Mouse (Mus musculus) monocyte, adult 5-6 weeks (primary cell): ENCODE measurements around the gene Slc4a4. TPM values are rescaled to one million over a fixed set of nuclear protein-coding genes. Genes with fewer than 3 reads are reported as not detected.

ENCODE experiments used
- ATAC-seq: fragments of 153-309, 156-312 bp; replicated peaks from 2 replicates; pipeline ENCODE4 v1.8.0; 2017; ENCODE audit warnings: mild to moderate bottlenecking; ENCODE audit not compliant: low TSS enrichment, insufficient number of reproducible peaks, severe bottlenecking, poor library complexity, low FRiP score
- total RNA-seq: library from RNA; stranded (forward); fragments of 200-1000, 200-491, 200-594 nt; gene quantifications from 3 replicates; pipeline ENCODE4 v1.2.3, GENCODE M21; 2017

Slc4a4 gene
- not detected in 3 replicates for total RNA-seq

DNA sequence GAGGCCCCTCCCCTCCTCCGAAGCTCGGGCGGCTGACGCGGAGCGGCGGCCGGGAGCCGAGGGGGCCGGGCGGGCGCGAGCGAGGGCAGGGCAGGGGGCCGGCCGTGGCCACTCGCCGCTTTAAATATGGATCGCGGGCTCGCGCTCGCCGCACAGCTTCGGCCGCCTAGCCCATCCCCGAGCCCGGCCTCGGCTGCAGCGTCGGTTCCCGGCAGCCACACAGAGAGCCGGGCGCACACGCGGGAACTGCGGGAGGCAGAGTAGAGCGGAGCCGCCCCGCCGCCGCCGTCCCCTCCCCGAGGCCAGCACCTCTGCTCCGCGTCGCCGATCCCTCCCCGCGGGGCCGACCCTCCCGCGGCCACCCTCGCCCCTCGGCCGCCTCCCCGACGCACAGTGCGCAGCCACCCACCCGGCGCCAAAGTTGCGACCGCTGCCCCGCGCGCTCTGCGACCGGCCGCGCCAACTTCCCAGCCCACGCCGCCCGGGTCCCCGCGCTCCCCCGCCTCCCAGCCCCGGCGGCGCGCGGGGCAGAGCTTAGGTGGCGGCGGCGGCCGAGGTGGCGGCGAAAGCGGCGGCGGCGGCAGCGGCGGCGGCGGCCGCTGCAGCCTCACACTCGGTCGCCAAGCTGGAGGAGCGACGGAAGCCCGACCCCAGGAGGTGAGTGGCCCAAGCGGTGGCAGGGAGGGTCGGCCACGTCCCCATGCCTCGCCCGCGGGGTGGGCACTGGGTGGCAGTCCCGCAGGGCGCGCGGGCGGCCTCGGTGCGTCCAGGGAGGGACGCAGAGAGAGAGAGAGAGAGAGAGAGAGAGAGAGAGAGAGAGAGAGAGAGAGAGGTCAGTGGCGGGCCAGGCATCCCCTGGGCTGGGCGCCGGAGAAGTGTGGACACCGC is at the start of gene Slc4a4:
Gene Slc4a4, plus strand, starts transcription at position 151 of the 888 bp plus-strand sequence.
- ATAC-seq: no peak

DNA sequence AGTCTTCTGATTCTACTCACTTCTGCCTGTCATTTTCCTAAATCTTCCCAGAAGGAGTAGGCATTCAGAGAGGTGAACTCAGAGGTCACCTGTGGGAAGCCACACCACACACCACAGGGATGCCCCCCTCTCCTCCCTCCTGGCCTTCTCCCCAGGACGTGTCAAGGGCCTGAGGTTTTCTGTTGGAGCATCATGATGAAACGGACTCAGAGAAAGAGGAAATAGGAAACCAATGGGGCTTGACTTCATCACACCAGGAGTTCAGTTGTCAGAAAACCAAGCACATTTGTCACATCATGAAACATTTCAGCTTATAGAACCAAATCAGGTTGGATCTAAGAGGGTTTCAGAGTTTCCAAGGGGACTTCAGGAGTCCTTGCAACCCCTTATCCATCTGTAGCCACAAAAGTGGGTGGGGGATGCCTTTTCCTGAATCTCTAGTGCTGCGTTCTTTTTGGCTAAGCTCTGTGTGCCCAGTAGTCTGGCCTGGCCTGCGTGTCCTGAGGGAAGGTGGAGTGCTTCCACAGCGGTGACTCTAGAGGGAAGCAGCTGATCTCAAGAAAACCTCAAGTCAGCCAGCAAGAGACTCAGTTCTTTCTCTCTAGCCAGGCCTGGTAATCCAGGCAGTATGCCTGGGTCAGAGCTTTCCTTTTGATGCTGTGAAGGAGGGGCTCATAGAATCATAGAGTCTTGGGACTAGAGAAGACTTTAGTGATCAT is 46.4 kb upstream of the Slc4a4 start:
- no peak for ATAC-seq

DNA sequence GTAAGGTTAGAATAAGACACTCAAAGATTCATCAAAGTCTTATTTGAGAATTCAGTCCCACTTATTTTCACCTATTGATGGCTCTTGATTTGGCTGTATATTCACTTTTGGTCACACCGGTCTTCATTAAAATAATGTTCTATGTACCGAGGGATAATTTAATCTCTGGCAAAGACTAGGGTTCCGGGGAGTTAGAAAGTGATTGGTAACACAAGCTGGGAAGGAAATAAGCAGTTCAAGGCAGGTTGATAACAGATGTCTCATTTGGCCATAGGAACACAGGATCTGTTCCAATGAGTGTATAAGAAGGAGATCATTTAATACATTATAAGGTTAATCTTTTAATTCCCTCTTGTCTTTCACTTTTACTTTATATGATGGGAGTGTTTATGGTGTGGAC is 29.3 kb upstream of the Slc4a4 start:
- no peak for ATAC-seq

DNA sequence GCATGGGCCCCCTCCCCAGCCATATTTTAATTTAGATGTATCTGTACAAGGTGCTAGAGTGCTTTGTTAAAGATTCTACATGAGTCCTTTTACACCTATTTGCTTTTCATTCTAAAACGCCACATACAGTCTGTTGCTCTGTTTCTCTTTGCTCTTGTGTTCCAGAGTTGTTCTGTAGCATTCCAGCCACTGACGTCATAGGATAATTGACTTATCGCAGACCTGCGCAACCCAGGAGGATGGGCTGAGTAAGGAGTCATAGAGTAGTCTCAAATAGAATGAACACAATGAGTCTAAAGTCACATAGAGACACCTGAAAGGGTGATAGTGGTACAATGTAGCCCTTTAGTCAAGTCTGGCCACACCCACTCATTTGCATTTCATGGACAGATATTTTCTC is 28.8 kb upstream of the Slc4a4 start:
- ATAC-seq: no peak

DNA sequence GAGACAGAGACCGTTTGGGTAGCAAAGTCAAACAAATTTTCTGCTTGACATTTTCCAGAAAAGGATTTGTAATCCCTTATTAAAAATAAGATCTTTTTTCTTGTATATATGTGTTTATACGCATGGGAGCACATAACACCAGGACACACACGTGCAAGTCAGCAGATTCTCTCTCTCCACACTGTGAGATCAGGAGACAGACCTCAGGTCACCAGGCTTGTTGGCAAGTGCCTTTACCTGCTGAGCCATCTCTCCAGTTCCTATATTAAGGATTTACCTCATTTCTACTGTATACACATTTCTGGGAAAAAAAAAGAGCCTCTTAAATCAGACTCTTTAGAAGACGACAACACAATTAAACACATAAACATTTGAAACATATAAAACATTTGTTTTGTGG is 28.4 kb upstream of the Slc4a4 start:
- no peak for ATAC-seq

DNA sequence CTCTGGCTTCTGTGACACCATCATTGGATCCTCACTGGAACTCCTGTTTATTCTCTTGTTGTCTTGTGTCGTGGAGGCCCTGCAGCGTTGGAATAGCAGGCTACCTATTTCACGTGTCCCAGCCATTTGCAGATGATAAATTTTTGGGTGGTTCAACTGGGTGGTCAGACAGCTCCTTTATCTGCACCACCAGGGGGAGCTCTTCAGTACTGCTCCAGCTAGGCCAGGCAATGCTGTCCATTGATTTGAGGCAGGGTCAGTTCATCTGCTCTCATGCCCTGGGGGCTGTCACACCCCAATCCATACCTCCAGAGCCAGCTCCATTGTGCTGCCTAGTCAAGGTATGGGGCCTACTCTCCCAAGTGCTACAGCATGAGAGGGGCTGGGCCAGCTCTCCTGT is 24.5 kb upstream of the Slc4a4 start:
- no peak for ATAC-seq

DNA sequence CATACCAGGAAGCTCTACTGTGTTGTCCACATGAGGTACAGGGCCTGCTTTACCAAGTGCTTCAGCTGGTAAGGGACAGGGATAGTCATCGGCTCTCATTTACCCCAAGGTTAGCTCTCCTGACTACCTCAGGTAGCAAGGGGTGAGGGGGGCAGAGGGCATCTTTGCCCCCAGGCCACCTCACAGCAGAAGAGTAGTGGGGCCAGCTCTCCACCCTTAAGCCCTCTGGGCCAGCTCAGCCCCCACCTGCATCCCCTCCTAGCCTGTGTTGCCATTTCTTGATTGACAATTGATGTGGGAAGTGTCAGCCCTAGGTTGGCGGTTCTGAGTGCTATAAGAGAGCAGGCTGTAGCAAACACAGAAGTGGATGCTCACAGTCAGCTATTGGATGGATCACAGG is 23.8 kb upstream of the Slc4a4 start:
- no peak for ATAC-seq

DNA sequence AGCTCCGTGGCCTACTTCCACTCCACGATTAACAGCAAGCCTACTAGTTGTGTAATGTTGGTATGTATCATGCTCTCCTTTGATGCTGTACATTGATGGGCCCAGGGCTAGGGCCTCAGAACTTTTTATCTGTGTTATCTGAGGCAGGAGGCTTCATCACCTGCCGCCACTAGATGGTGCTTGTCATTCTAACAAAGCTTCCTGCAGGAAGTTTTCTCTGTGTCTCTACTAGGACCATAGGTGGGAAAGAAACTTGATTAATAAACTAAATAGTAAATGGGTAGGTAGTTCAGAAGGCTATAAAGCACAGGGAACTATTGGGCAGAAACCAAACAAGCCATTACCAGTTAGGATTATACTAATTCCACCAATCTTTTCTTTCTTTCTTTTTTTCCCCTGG is 2.5 kb upstream of the Slc4a4 start:
- no peak for ATAC-seq

DNA sequence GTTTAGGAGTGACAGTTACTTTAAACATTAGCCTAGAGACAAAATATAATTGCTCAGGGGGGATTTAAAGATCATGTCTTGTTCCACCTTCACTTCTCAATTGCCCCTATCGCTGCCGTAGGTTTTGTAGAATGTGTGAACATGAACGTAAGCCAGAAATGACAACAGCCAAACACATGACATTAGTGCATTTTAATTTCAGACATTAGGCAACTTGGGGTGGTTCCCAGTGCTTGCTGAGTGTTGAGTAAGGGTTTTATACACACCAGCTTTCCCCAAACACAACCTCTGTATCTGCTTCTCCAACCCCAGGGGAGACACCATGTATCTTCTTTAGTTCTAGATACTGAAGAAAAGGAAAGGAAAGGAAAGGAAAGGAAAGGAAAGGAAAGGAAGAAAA is 1.1 kb upstream of the Slc4a4 start:
- ATAC-seq: no peak

DNA sequence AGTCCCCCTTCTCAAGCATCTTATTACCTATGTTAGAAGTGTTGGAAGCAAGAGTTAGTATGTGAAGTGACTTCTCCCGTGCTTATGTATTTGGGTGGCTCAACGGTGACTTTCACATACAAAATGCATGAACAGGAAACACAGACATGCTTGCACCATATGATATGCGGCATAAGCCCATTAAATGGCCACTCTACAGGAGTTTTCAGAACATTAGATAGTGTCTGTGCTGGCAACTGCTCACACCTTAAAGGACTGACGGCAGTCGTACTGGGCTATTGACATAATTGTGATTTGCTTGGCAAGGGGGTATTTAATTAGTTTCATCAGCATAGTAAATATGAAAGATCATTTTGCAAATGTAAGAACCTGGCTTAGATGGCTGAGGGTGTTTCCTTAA is 674 bp upstream of the Slc4a4 start:
- ATAC-seq: no peak

DNA sequence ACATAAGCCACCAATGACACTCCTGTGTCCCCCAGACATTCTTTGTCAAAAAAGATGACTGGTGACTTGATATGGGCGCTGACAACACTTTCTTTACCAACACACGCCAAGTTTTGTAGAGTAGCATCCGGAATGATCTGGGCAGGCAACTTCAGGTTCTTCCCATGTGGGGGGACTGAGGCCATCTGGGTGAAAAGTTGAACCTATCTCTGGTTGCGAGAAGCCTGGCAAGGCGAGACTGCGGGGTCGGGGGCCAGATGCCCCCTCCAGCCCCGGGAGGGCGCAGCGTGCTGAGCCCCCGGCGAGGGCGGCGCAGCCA is 310 bp upstream of the Slc4a4 start:
- no peak for ATAC-seq

DNA sequence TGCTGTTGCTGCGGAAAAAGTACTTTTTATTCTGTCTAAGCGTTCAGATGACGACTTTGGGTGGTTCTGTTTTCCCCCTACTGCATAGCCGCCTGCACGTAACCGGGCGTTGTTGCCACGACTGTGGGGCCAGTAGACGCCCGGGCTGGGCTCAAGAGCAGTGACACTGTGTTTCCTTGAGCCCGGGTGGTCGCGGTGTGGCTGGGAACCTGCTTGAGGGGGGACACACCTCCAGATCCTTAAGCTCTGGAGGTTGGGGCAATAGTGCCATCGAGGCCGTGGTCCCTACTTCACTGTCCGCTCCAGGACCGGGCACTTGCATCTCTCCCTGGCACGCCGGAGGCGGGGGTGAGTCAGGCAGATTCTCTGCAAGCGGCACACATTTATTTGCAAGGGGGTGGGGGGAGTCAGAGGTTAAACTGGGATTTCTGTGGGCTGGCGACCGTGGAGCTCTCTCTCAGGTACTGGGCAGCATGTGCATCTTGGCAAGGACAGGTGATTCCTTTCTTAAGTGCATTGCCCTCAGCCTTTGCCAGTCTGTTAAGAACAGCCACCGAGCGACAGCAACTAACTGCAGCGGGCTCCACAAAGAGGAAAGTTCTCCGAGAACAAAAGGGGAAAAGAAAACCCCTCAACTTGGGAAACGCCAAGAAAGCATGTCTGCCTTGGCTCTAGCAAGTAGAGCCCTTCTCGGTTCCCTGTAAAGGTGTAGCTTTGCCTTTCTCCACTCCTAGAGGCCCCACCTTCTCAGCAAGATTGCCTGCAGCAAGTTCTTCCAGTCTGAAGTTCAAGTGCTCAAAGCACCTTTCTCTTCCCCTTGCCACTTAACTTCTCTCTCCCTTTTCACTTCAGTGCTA is 1.2 kb downstream of the Slc4a4 start:
- no peak for ATAC-seq

DNA sequence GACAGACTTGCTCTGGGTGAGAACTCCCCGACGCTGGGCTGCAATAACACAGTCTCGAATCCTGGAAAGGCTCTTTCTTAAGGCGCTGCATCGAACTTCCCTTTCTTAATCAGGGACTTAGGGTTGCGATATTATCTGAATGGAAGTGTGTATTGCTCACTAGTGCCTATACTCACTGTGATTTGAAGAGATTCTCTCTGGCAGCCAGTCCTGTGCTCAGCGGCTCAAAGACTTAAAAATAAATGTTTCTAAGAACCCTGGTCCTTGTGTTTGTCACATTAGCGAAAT is 1.7 kb downstream of the Slc4a4 start:
- ATAC-seq: no peak

DNA sequence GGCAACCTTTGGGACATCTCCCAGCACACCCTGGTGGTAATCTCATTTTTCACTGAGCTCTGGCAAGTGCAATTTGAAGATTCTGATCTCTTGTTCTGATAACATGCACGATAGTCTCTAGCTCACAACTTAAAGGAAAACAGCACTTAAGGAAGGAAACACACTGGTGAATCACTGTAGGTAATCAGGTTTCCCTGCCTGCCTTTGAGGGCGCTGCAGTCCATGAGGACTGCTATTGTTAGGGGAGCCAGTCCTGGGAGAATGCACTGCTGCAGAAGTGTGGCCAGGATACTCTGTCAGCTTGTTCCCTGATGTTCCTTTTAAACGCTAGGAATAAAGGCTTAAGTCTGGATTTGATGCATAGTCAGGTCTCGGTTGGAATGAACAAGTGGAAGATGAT is 2.7 kb downstream of the Slc4a4 start:
- no peak for ATAC-seq

DNA sequence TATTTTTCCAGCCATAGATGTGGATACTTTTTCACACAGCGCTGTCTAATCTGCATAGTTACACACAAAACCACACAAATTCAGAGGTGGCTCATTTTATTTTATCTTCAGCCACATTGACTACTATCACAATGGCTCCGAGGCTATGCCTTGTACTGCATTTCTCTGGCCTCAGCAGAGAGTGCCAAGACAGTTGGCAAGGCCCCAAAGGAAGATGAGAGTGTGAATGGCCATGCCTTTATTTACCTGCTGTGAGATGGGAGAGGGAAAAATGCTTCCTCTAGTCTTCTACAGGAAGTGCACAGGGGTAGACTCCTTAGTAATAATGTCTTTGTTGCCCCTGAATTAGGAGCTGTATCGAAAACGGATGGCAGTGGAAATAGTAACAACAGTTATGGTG is 3.5 kb downstream of the Slc4a4 start:
- no peak for ATAC-seq

DNA sequence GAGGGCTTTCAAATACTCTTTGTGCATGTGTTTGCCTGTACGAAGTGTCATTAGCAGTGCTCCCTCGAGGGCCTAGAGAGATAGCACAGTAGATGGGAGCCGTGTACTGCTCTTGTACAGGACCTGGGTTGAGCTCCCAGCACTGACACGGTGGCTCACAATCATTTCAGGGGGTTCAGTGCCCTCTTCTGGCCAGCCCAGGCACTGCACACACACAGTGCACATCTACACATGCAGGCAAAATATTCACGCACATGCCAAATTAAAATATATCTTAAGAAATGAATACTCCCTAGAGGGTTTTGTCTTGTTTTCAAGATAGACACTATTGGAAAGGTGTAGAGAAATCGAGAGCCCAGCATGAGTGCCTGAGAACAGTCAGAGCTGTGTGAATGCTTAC is 10.0 kb downstream of the Slc4a4 start:
- no peak for ATAC-seq

DNA sequence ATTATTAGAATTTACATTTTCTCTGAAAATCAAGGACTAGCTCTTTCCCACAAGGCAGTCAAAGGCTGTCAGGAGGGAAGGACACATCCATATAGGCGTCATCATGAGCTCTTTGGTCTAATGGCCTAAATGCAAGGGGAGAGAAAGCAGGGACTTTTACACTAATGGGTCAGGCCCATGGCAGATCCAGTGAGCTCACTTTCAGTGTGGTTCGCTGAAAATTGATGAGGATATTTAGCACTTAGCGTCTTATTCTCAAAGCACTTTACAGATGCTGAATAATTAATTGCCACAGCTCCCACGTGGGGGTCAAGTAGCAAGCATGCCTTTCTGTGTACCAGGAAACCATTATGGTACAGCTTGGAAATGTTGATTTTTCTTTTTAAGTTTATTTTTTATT is 16.5 kb downstream of the Slc4a4 start:
- ATAC-seq: no peak

DNA sequence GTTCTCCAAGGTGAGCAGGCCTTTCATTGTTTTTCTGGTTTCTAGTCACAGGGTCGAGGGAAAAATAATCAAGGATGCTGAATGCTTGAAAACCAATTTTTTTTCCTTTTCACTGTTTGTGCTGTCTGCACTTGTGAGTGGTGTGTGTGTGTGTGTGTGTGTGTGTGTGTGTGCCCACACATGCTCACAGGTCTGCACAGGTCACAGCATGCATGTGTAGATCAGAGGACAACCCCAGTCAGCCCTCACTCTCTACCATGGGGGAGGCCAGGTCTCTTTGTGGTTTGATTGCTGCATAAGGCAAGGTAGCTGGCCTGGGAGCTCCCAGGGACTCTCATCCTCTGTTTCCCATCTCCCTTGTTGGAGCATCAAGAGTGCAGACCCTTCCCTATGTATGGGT is 16.9 kb downstream of the Slc4a4 start:
- no peak for ATAC-seq

DNA sequence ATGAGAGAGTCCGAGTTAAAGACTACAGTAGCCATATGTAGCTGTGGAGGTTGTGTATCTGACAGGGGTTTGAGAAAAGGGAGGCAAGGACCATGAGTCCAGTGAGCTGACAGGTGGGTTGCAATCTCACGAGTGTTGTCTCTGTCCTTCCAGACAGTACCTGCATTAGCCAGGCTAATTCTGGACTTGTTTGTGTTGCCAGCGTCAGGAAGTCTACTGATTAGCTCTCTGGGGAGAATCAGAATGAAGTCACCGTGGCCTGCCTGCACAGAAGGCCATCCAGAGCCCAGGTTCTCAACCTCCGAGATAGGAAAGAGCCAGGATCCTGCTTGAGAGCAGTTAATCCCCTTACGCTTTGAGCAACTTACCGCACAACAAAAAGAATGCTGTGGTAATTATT is 18.2 kb downstream of the Slc4a4 start:
- ATAC-seq: no peak

DNA sequence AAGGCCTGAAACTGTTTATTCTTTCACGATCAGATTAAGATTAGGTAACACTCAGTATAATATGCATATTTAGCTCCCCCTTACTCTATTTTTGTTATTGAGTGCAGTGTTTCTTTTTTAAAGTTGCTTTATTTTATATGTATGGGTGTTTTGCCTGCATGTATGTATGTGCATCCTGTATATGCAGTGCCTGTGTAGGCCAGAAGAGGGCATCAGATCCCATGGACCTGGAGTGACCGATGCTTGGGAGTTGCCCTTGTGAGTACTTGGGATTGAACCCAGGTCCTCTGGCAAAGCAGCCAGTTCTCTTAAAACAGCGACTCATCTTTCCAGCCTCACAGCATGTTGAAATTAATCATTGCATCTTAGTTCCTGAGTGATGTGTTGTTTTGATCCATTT is 21.0 kb downstream of the Slc4a4 start:
- ATAC-seq: no peak
